Mouse (Mus musculus): ENCODE data around the gene Gm37240. TPM values are rescaled to one million over a fixed set of nuclear protein-coding genes. Genes with fewer than 3 reads are reported as not detected.

Gm37240 gene
- polyA plus RNA-seq, 1 experiment from 2014 or later = 1.1 TPM

- Histone ChIP-seq H3K4me1 (ENCODE audit: control insufficient read depth, insufficient read depth, low read length) (no peaks in the 10 kb centered on the region), H3K36me3 (ENCODE audit: control insufficient read depth, insufficient read depth, low read length) (no peaks in the 10 kb centered on the region), H3K27ac (ENCODE audit: low read depth, low read length) (no peak overlapping the region), H3K4me3 (ENCODE audit: low read depth, low read length) (no peak overlapping the region), H3K27me3 (replicated peaks; ENCODE audit: control insufficient read depth, insufficient read depth, low read length) (no peaks in the 10 kb centered on the region), H3K9ac (ENCODE audit: low read length) (no peak overlapping the region), H3K9me3 (replicated peaks; ENCODE audit: control insufficient read depth, low read length) (no peaks in the 10 kb centered on the region), H3K4me2 (ENCODE audit: low read length) (no peak overlapping the region)
- ATAC-seq (no peak), DNase-seq (ENCODE audit: low spot score) (no peak)
- WGBS = 89% methylated on average over 8 of the region's 8 CpGs
Measured at GRCm38 (mm10) chr3:84709100-84709499, 1178.2 kb downstream of the Gm37240 start.

- Histone ChIP-seq H3K4me1 (ENCODE audit: control insufficient read depth, insufficient read depth, low read length) (no peaks in the 10 kb centered on the region), H3K9ac (ENCODE audit: low read length) (no peak overlapping the region), H3K4me2 (ENCODE audit: low read length) (no peak overlapping the region), H3K36me3 (ENCODE audit: control insufficient read depth, insufficient read depth, low read length) (no peaks in the 10 kb centered on the region), H3K27me3 (replicated peaks; ENCODE audit: control insufficient read depth, insufficient read depth, low read length) (no peaks in the 10 kb centered on the region), H3K4me3 (ENCODE audit: low read depth, low read length) (no peak overlapping the region), H3K9me3 (replicated peaks; ENCODE audit: control insufficient read depth, low read length) (no peaks in the 10 kb centered on the region), H3K27ac (ENCODE audit: low read depth, low read length) (no peak overlapping the region)
- DNase-seq (ENCODE audit: low spot score) (no peak), ATAC-seq (no peak)
- 85% methylated on average over 10 of the region's 10 CpGs for WGBS
Measured at GRCm38 (mm10) chr3:84708469-84708868, 1178.8 kb downstream of the Gm37240 start.

GRCm38 (mm10) chr3:84705224-84705623 is 1182.1 kb downstream of the Gm37240 start:
- Histone ChIP-seq H3K27ac (ENCODE audit: low read depth, low read length) (no peak overlapping the region), H3K27me3 (replicated peaks; ENCODE audit: control insufficient read depth, insufficient read depth, low read length) (no peaks in the 10 kb centered on the region), H3K4me3 (ENCODE audit: low read depth, low read length) (no peak overlapping the region), H3K4me1 (ENCODE audit: control insufficient read depth, insufficient read depth, low read length) (no peaks in the 10 kb centered on the region), H3K9ac (ENCODE audit: low read length) (no peak overlapping the region), H3K9me3 (replicated peaks; ENCODE audit: control insufficient read depth, low read length) (no peaks in the 10 kb centered on the region), H3K4me2 (ENCODE audit: low read length) (no peak overlapping the region), H3K36me3 (ENCODE audit: control insufficient read depth, insufficient read depth, low read length) (no peaks in the 10 kb centered on the region)
- DNase-seq (ENCODE audit: low spot score) (no peak), ATAC-seq (no peak)
- WGBS = 90% methylated on average over 9 of the region's 9 CpGs

DNA sequence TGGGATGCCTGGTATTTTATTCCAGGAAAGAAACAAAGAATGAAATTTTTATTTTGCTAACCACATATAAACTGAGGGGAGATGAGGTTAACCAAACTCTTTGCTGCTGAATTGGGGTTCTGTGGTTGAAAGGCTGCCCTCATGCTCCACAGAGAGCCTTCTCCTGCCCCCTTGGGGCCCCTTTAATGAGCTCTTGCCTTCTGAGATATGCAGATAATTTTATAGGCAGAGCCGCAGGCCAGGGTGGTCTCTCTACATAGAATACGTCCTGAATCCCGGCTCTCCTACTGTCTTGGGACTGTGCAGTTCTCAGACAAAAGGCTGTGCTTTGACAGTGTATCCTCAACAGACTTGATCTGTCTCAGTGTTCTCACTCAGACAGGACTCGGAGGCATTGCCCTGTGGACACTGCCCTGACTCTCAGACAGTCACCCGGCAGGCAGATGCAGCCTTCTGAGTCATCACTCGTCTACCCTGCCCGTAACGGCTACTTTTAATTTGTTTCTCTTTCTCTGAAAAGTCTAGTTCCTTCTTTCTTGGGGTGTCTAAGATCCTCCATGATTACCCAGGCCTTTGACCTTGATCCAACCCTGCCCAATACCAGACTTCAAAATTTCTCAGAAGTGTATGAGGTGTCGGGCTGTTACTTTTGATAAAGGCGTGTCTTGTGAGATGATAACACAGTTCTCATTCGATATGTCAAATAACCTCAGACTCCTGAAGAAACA is 1184.1 kb downstream of the Gm37240 start:
- no peak for ATAC-seq
- H3K27me3 ChIP-seq (replicated peaks; ENCODE audit: control insufficient read depth, insufficient read depth, low read length) = no peaks in the 10 kb centered on the region
- no peak overlapping the region for H3K27ac ChIP-seq (ENCODE audit: low read depth, low read length)
- no peak overlapping the region for H3K9ac ChIP-seq (ENCODE audit: low read length)
- no peaks in the 10 kb centered on the region for H3K36me3 ChIP-seq (ENCODE audit: control insufficient read depth, insufficient read depth, low read length)
- WGBS = 85% methylated on average over 11 of the region's 11 CpGs
- H3K9me3 ChIP-seq (replicated peaks; ENCODE audit: control insufficient read depth, low read length) = no peaks in the 10 kb centered on the region
- no peak for DNase-seq (ENCODE audit: low spot score)
- no peak overlapping the region for H3K4me2 ChIP-seq (ENCODE audit: low read length)
- no peaks in the 10 kb centered on the region for H3K4me1 ChIP-seq (ENCODE audit: control insufficient read depth, insufficient read depth, low read length)
- no peak overlapping the region for H3K4me3 ChIP-seq (ENCODE audit: low read depth, low read length)

- Histone ChIP-seq H3K27ac (ENCODE audit: low read depth, low read length) (no peak overlapping the region), H3K27me3 (replicated peaks; ENCODE audit: control insufficient read depth, insufficient read depth, low read length) (no peaks in the 10 kb centered on the region), H3K36me3 (ENCODE audit: control insufficient read depth, insufficient read depth, low read length) (no peaks in the 10 kb centered on the region), H3K4me3 (ENCODE audit: low read depth, low read length) (no peak overlapping the region), H3K9me3 (replicated peaks; ENCODE audit: control insufficient read depth, low read length) (no peaks in the 10 kb centered on the region), H3K9ac (ENCODE audit: low read length) (no peak overlapping the region), H3K4me2 (ENCODE audit: low read length) (no peak overlapping the region), H3K4me1 (ENCODE audit: control insufficient read depth, insufficient read depth, low read length) (peaks cover under 1% of the 10 kb centered on the region; the same call in 1 of the 2 replicates)
- DNase-seq (ENCODE audit: low spot score) (no peak), ATAC-seq (no peak)
- WGBS = 61% methylated on average over 5 of the region's 5 CpGs
Measured at GRCm38 (mm10) chr3:84701964-84702363, 1185.4 kb downstream of the Gm37240 start.

GRCm38 (mm10) chr3:84701509-84701908 is 1185.8 kb downstream of the Gm37240 start:
- H3K9ac ChIP-seq (ENCODE audit: low read length) = no peak overlapping the region
- H3K4me3 ChIP-seq (ENCODE audit: low read depth, low read length) = no peak overlapping the region
- ATAC-seq (no peak), DNase-seq (ENCODE audit: low spot score) (peak; percentile 46)
- H3K36me3 ChIP-seq (ENCODE audit: control insufficient read depth, insufficient read depth, low read length) = no peaks in the 10 kb centered on the region
- no peaks in the 10 kb centered on the region for H3K27me3 ChIP-seq (replicated peaks; ENCODE audit: control insufficient read depth, insufficient read depth, low read length)
- no peak overlapping the region for H3K27ac ChIP-seq (ENCODE audit: low read depth, low read length)
- WGBS = 64% methylated on average over 2 of the region's 2 CpGs
- H3K4me1 ChIP-seq (ENCODE audit: control insufficient read depth, insufficient read depth, low read length) = peaks cover 5% of the 10 kb centered on the region; the same call in 1 of the 2 replicates
- no peak overlapping the region for H3K4me2 ChIP-seq (ENCODE audit: low read length)
- H3K9me3 ChIP-seq (replicated peaks; ENCODE audit: control insufficient read depth, low read length) = no peaks in the 10 kb centered on the region

- Histone ChIP-seq H3K9me3 (replicated peaks; ENCODE audit: control insufficient read depth, low read length) (no peaks in the 10 kb centered on the region), H3K4me2 (ENCODE audit: low read length) (peak overlapping the region; percentile 39), H3K9ac (ENCODE audit: low read length) (peak overlapping the region; percentile 40; the same call in 1 of the 2 replicates), H3K4me3 (ENCODE audit: low read depth, low read length) (0 out of 2 replicates have a peak overlapping the region, but pooled peaks have one; percentile 1), H3K36me3 (ENCODE audit: control insufficient read depth, insufficient read depth, low read length) (no peaks in the 10 kb centered on the region), H3K27me3 (replicated peaks; ENCODE audit: control insufficient read depth, insufficient read depth, low read length) (no peaks in the 10 kb centered on the region), H3K4me1 (ENCODE audit: control insufficient read depth, insufficient read depth, low read length) (peaks cover 13% of the 10 kb centered on the region; the same call in 1 of the 2 replicates), H3K27ac (ENCODE audit: low read depth, low read length) (peak overlapping the region; percentile 41; the same call in 1 of the 2 replicates)
- WGBS = 21% methylated on average over 18 of the region's 18 CpGs
- peak; percentile 60 for ATAC-seq
- DNase-seq (ENCODE audit: low spot score) = peak; percentile 80
Measured at GRCm38 (mm10) chr3:84696428-84696917, 1190.8 kb downstream of the Gm37240 start.

- Histone ChIP-seq H3K4me1 (ENCODE audit: control insufficient read depth, insufficient read depth, low read length) (peaks cover 13% of the 10 kb centered on the region; the same call in 1 of the 2 replicates), H3K9me3 (replicated peaks; ENCODE audit: control insufficient read depth, low read length) (no peaks in the 10 kb centered on the region), H3K9ac (ENCODE audit: low read length) (no peak overlapping the region), H3K36me3 (ENCODE audit: control insufficient read depth, insufficient read depth, low read length) (no peaks in the 10 kb centered on the region), H3K4me3 (ENCODE audit: low read depth, low read length) (0 out of 2 replicates have a peak overlapping the region, but pooled peaks have one; percentile 1), H3K27ac (ENCODE audit: low read depth, low read length) (peak overlapping the region; percentile 41; the same call in 1 of the 2 replicates), H3K4me2 (ENCODE audit: low read length) (peak overlapping the region; percentile 39), H3K27me3 (replicated peaks; ENCODE audit: control insufficient read depth, insufficient read depth, low read length) (no peaks in the 10 kb centered on the region)
- DNase-seq (ENCODE audit: low spot score) (peak; percentile 49), ATAC-seq (peak; percentile 33; the same call in 1 of the 2 replicates)
- WGBS = 47% methylated on average over 9 of the region's 9 CpGs
Measured at GRCm38 (mm10) chr3:84695867-84696361, 1191.4 kb downstream of the Gm37240 start.

- Histone ChIP-seq H3K4me3 (ENCODE audit: low read depth, low read length) (no peak overlapping the region), H3K36me3 (ENCODE audit: control insufficient read depth, insufficient read depth, low read length) (no peaks in the 10 kb centered on the region), H3K27me3 (replicated peaks; ENCODE audit: control insufficient read depth, insufficient read depth, low read length) (no peaks in the 10 kb centered on the region), H3K27ac (ENCODE audit: low read depth, low read length) (no peak overlapping the region), H3K9ac (ENCODE audit: low read length) (no peak overlapping the region), H3K4me2 (ENCODE audit: low read length) (no peak overlapping the region), H3K4me1 (ENCODE audit: control insufficient read depth, insufficient read depth, low read length) (peaks cover 13% of the 10 kb centered on the region; the same call in 1 of the 2 replicates), H3K9me3 (replicated peaks; ENCODE audit: control insufficient read depth, low read length) (no peaks in the 10 kb centered on the region)
- ATAC-seq (no peak; the same call in 1 of the 2 replicates), DNase-seq (ENCODE audit: low spot score) (no peak)
- WGBS = 65% methylated on average over 9 of the region's 9 CpGs
Measured at GRCm38 (mm10) chr3:84695418-84695817, 1191.9 kb downstream of the Gm37240 start.
